Mouse (Mus musculus) C2C12 (cell line): ENCODE data around the gene Cct3.
"Not testable (repeated sequence)": the region's sequence is repeated elsewhere in the genome, so short reads cannot be mapped to it uniquely, and the experiment has no call there.

Source experiments
- CEBPB ChIP-seq: IDR thresholded peaks from one replicate; pipeline ENCODE4 v1.6.1; 2011; ENCODE audit warnings: low read depth, mild to moderate bottlenecking, control low read depth, moderate library complexity
- CTCF ChIP-seq: IDR thresholded peaks from one replicate; pipeline ENCODE4 v1.5.1; 2011; ENCODE audit not compliant: control insufficient read depth, insufficient read depth, insufficient read length
- MAX ChIP-seq: IDR thresholded peaks from one replicate; pipeline ENCODE4 v1.6.1; 2011; ENCODE audit warnings: mild to moderate bottlenecking, control low read depth
- MYOD1 ChIP-seq: IDR thresholded peaks from one replicate; pipeline ENCODE4 v1.6.1; 2011; ENCODE audit warnings: low read depth; ENCODE audit not compliant: control insufficient read depth, insufficient read length
- MYOG ChIP-seq: IDR thresholded peaks from one replicate; pipeline ENCODE4 v1.6.1; 2011; ENCODE audit not compliant: control insufficient read depth, insufficient read length; ENCODE audit errors: extremely low read depth
- USF1 ChIP-seq: IDR thresholded peaks from one replicate; pipeline ENCODE4 v1.6.1; 2011; ENCODE audit warnings: low read depth, mild to moderate bottlenecking, control low read depth, moderate library complexity

DNA sequence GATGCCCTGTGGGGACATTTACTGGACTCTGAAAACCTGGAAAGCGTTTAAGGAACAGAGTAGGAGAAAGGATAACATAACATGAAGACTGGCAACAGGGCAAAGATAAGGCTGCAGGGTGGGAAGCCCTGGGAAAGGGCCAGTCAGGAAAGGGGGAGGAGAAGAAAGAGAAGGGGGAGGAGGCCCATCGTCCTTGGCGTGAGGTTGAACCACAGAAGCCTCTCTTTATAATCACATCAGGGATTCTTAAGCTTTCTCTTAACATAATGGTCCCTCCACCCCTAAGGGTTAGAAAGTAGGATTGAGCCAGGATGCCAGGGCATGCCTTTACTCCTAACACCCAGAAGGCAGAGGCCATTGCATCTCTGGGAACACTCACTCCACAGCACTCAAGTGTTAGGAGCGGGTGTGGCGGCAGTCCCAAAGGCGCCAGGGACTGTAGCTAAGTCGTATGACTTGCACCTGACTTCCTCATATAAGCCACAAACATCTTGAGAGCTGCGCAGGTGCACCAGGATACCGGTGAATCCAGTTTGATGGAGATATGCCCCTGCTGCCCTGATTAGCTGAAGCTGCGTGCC is 8.7 kb upstream of the Cct3 start:
- TF ChIP-seq USF1, CTCF, MAX, MYOD1, CEBPB, MYOG: not testable (repeated sequence)
